Mouse (Mus musculus): ENCODE data around the gene Gdf2. TPM values are rescaled to one million over a fixed set of nuclear protein-coding genes. Genes with fewer than 3 reads are reported as not detected.

Gdf2 gene
- polyA plus RNA-seq, 1 experiment from 2014 or later: 0.48 TPM

DNA sequence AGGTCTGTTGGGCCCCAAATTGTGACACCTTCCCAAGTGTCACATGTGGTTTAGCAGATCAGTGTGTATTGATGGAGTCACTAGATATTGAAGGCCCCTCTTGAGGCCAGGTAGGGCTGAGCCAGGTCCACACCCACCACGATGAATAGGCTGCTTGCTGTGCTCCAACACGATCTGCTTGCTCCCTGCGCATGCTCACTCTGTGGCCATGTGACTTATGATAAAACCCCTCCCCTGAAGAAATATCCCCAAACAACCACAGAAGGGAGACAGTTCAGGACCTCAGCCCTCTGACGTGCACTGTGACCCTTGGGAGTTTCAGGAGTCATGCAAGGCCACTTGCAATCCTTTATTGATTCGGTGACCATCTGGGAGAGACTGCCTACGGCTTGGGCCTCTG lies 5.3 kb downstream of the Gdf2 start:
- Histone ChIP-seq H3K27ac (ENCODE audit: low read length) (no peak overlapping the region), H3K36me3 (ENCODE audit: control insufficient read depth, insufficient read depth, low read length) (no peaks in the 10 kb centered on the region), H3K9ac (ENCODE audit: low read length) (no peak overlapping the region), H3K27me3 (ENCODE audit: control insufficient read depth, insufficient read depth, low read length) (no peaks in the 10 kb centered on the region; the same call in 1 of the 2 replicates), H3K4me3 (replicated peaks; ENCODE audit: low read length) (no peak overlapping the region), H3K4me2 (ENCODE audit: low read depth, low read length) (no peak overlapping the region), H3K9me3 (replicated peaks; ENCODE audit: control insufficient read depth, low read length) (no peaks in the 10 kb centered on the region), H3K4me1 (ENCODE audit: control insufficient read depth, insufficient read depth, low read length) (no peaks in the 10 kb centered on the region)
- WGBS: 68% methylated on average over 6 of the region's 6 CpGs
- no peak for ATAC-seq (ENCODE audit: insufficient read depth, low FRiP score)

- H3K4me3 ChIP-seq (replicated peaks; ENCODE audit: low read length): no peak overlapping the region
- H3K9ac ChIP-seq (ENCODE audit: low read length): no peak overlapping the region
- 44% methylated on average over 6 of the region's 6 CpGs for WGBS
- no peaks in the 10 kb centered on the region for H3K9me3 ChIP-seq (replicated peaks; ENCODE audit: control insufficient read depth, low read length)
- no peaks in the 10 kb centered on the region for H3K27me3 ChIP-seq (ENCODE audit: control insufficient read depth, insufficient read depth, low read length)
- no peaks in the 10 kb centered on the region for H3K36me3 ChIP-seq (ENCODE audit: control insufficient read depth, insufficient read depth, low read length)
- ATAC-seq (ENCODE audit: insufficient read depth, low FRiP score): no peak
- no peak overlapping the region for H3K27ac ChIP-seq (ENCODE audit: low read length)
- no peak overlapping the region for H3K4me2 ChIP-seq (ENCODE audit: low read depth, low read length)
- H3K4me1 ChIP-seq (ENCODE audit: control insufficient read depth, insufficient read depth, low read length): no peaks in the 10 kb centered on the region
Measured at GRCm38 (mm10) chr14:33952233-33952981, 11.6 kb downstream of the Gdf2 start.

- Histone ChIP-seq H3K4me2 (ENCODE audit: low read depth, low read length) (no peak within 1 kb of the TSS), H3K27me3 (ENCODE audit: control insufficient read depth, insufficient read depth, low read length) (no peaks in the 10 kb centered on the region), H3K4me3 (replicated peaks; ENCODE audit: low read length) (no peak within 1 kb of the TSS), H3K27ac (ENCODE audit: low read length) (no peak within 1 kb of the TSS), H3K4me1 (ENCODE audit: control insufficient read depth, insufficient read depth, low read length) (no peaks in the 10 kb centered on the region), H3K36me3 (ENCODE audit: control insufficient read depth, insufficient read depth, low read length) (no peaks in the 10 kb centered on the region), H3K9ac (ENCODE audit: low read length) (no peak within 1 kb of the TSS), H3K9me3 (replicated peaks; ENCODE audit: control insufficient read depth, low read length) (no peaks in the 10 kb centered on the region)
- 79% methylated on average over 5 of the region's 5 CpGs for WGBS
- no peak for ATAC-seq (ENCODE audit: insufficient read depth, low FRiP score)
Measured at GRCm38 (mm10) chr14:33953761-33954160, 12.9 kb downstream of the Gdf2 start, which contains the start of gene Rbp3. Rbp3 (plus strand) TSS chr14:33954003.

DNA sequence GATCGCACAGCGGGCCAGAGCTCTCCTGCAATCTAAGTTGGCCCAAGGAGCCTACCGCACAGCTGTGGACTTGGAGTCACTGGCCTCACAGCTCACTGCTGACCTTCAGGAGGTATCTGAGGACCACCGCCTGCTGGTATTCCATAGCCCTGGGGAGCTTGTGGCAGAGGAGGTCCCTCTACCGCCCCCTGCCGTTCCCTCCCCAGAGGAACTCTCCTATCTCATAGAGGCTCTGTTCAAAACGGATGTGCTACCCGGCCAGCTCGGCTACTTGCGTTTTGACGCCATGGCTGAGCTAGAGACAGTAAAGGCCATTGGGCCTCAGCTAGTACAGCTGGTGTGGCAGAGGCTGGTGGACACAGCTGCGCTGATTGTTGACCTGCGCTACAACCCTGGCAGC lies 15.2 kb downstream of the Gdf2 start:
- no peak for ATAC-seq (ENCODE audit: insufficient read depth, low FRiP score)
- Histone ChIP-seq H3K4me1 (ENCODE audit: control insufficient read depth, insufficient read depth, low read length) (no peaks in the 10 kb centered on the region), H3K27ac (ENCODE audit: low read length) (no peak overlapping the region), H3K27me3 (ENCODE audit: control insufficient read depth, insufficient read depth, low read length) (no peaks in the 10 kb centered on the region), H3K4me3 (replicated peaks; ENCODE audit: low read length) (no peak overlapping the region), H3K4me2 (ENCODE audit: low read depth, low read length) (no peak overlapping the region), H3K36me3 (ENCODE audit: control insufficient read depth, insufficient read depth, low read length) (no peaks in the 10 kb centered on the region), H3K9ac (ENCODE audit: low read length) (no peak overlapping the region), H3K9me3 (replicated peaks; ENCODE audit: control insufficient read depth, low read length) (no peaks in the 10 kb centered on the region)
- 69% methylated on average over 13 of the region's 13 CpGs for WGBS

GRCm38 (mm10) chr14:33958186-33958585 lies 17.3 kb downstream of the Gdf2 start:
- Histone ChIP-seq H3K9me3 (replicated peaks; ENCODE audit: control insufficient read depth, low read length) (no peaks in the 10 kb centered on the region), H3K4me2 (ENCODE audit: low read depth, low read length) (no peak overlapping the region), H3K9ac (ENCODE audit: low read length) (no peak overlapping the region), H3K27ac (ENCODE audit: low read length) (no peak overlapping the region), H3K36me3 (ENCODE audit: control insufficient read depth, insufficient read depth, low read length) (no peaks in the 10 kb centered on the region), H3K27me3 (ENCODE audit: control insufficient read depth, insufficient read depth, low read length) (no peaks in the 10 kb centered on the region), H3K4me1 (ENCODE audit: control insufficient read depth, insufficient read depth, low read length) (no peaks in the 10 kb centered on the region), H3K4me3 (replicated peaks; ENCODE audit: low read length) (no peak overlapping the region)
- ATAC-seq (ENCODE audit: insufficient read depth, low FRiP score): no peak
- WGBS: 84% methylated on average over 4 of the region's 4 CpGs

GRCm38 (mm10) chr14:33958841-33959240 lies 18.0 kb downstream of the Gdf2 start:
- H3K27me3 ChIP-seq (ENCODE audit: control insufficient read depth, insufficient read depth, low read length): no peaks in the 10 kb centered on the region
- H3K4me2 ChIP-seq (ENCODE audit: low read depth, low read length): no peak overlapping the region
- no peaks in the 10 kb centered on the region for H3K36me3 ChIP-seq (ENCODE audit: control insufficient read depth, insufficient read depth, low read length)
- no peak overlapping the region for H3K9ac ChIP-seq (ENCODE audit: low read length)
- 49% methylated on average over 3 of the region's 3 CpGs for WGBS
- no peak for ATAC-seq (ENCODE audit: insufficient read depth, low FRiP score)
- H3K9me3 ChIP-seq (replicated peaks; ENCODE audit: control insufficient read depth, low read length): no peaks in the 10 kb centered on the region
- H3K4me1 ChIP-seq (ENCODE audit: control insufficient read depth, insufficient read depth, low read length): no peaks in the 10 kb centered on the region
- no peak overlapping the region for H3K27ac ChIP-seq (ENCODE audit: low read length)
- no peak overlapping the region for H3K4me3 ChIP-seq (replicated peaks; ENCODE audit: low read length)

GRCm38 (mm10) chr14:33959341-33959740 lies 18.5 kb downstream of the Gdf2 start:
- Histone ChIP-seq H3K4me1 (ENCODE audit: control insufficient read depth, insufficient read depth, low read length) (no peaks in the 10 kb centered on the region), H3K9ac (ENCODE audit: low read length) (no peak overlapping the region), H3K4me2 (ENCODE audit: low read depth, low read length) (no peak overlapping the region), H3K4me3 (replicated peaks; ENCODE audit: low read length) (no peak overlapping the region), H3K27me3 (ENCODE audit: control insufficient read depth, insufficient read depth, low read length) (no peaks in the 10 kb centered on the region), H3K36me3 (ENCODE audit: control insufficient read depth, insufficient read depth, low read length) (no peaks in the 10 kb centered on the region), H3K27ac (ENCODE audit: low read length) (no peak overlapping the region), H3K9me3 (replicated peaks; ENCODE audit: control insufficient read depth, low read length) (no peaks in the 10 kb centered on the region)
- 0 out of 2 replicates have a peak, but pooled peaks have one; percentile 13 for ATAC-seq (ENCODE audit: insufficient read depth, low FRiP score)
- 12% methylated on average over 9 of the region's 9 CpGs for WGBS

GRCm38 (mm10) chr14:33965675-33966074 lies 24.8 kb downstream of the Gdf2 start:
- no peak for ATAC-seq (ENCODE audit: insufficient read depth, low FRiP score)
- no peak overlapping the region for H3K9ac ChIP-seq (ENCODE audit: low read length)
- 54% methylated on average over 7 of the region's 7 CpGs for WGBS

DNA sequence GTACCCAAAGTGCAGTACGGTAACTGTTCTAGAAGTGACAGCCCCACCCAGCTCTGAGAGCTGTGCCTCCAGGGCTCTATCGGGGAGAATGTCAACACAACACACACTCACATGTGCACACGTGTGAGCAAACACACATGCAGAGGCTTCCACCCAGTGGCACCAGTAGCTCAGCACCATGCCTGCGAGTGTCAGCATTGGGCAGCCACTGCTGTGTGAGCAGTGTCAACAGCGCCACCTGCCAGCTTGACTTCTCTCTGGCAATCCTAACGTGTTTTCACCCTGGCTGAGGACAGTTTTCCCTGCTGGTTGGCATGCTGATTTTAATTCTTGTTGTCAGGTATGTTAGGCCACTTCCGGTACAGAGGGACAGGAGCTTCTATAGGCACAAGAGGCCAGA lies 31.8 kb downstream of the Gdf2 start:
- H3K4me2 ChIP-seq (ENCODE audit: low read depth, low read length): no peak overlapping the region
- WGBS: 36% methylated on average over 7 of the region's 7 CpGs
- H3K27me3 ChIP-seq (ENCODE audit: control insufficient read depth, insufficient read depth, low read length): no peaks in the 10 kb centered on the region
- no peak overlapping the region for H3K4me3 ChIP-seq (replicated peaks; ENCODE audit: low read length)
- H3K9me3 ChIP-seq (replicated peaks; ENCODE audit: control insufficient read depth, low read length): no peaks in the 10 kb centered on the region
- H3K36me3 ChIP-seq (ENCODE audit: control insufficient read depth, insufficient read depth, low read length): no peaks in the 10 kb centered on the region
- no peak overlapping the region for H3K9ac ChIP-seq (ENCODE audit: low read length)
- ATAC-seq (ENCODE audit: insufficient read depth, low FRiP score): peak; percentile 47; the same call in 1 of the 2 replicates
- no peaks in the 10 kb centered on the region for H3K4me1 ChIP-seq (ENCODE audit: control insufficient read depth, insufficient read depth, low read length)
- no peak overlapping the region for H3K27ac ChIP-seq (ENCODE audit: low read length)

More at GRCm38 (mm10) chr14:33965675-33966074, 24.8 kb downstream of the Gdf2 start:
- Histone ChIP-seq H3K4me2 (ENCODE audit: low read depth, low read length) (no peak overlapping the region), H3K36me3 (ENCODE audit: control insufficient read depth, insufficient read depth, low read length) (no peaks in the 10 kb centered on the region), H3K4me1 (ENCODE audit: control insufficient read depth, insufficient read depth, low read length) (no peaks in the 10 kb centered on the region), H3K27ac (ENCODE audit: low read length) (no peak overlapping the region), H3K27me3 (ENCODE audit: control insufficient read depth, insufficient read depth, low read length) (no peaks in the 10 kb centered on the region), H3K4me3 (replicated peaks; ENCODE audit: low read length) (no peak overlapping the region), H3K9me3 (replicated peaks; ENCODE audit: control insufficient read depth, low read length) (no peaks in the 10 kb centered on the region)

Measured in stomach, embryonic 16.5 days (tissue).